Mouse (Mus musculus): ENCODE data around the gene Tgif2. TPM values are rescaled to one million over a fixed set of nuclear protein-coding genes. Genes with fewer than 3 reads are reported as not detected.

Gene Tgif2
- polyA plus RNA-seq, 1 experiment, result 2.3 TPM

DNA sequence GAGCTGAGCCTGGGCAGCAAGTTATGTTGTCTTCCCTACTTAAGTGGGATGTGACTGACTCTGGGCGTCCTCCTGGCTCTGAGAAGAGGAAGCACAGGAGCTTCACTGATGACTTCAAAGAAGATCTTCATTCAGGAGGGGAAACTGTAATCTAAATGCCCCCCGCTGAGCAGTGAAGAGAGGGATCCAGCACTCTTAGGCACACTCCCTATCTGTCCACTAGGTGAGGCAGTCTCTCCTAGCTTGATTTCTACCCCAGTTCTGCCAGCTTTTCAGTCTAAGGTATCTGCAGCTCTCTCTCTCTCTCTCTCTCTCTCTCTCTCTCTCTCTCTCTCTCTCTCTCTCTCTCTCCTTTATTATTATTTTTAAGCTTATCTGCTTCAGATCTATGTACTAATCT is 63.6 kb downstream of the Tgif2 start:
- no peak overlapping the region for H3K27ac ChIP-seq (ENCODE audit: insufficient read depth, low read length)
- TF ChIP-seq CTCF (IDR thresholded peaks at IDR 0.05; ENCODE audit: borderline replicate concordance, insufficient read depth, low read depth, low read length) (peak; percentile 55; the same call in 1 of the 2 replicates), POLR2A (IDR thresholded peaks at IDR 0.05; ENCODE audit: borderline replicate concordance, insufficient read depth, low read length) (no peak)
- no peaks in the 10 kb centered on the region for H3K27me3 ChIP-seq (ENCODE audit: control insufficient read depth, insufficient read depth, low read length)
- 50% methylated on average over 2 of the region's 2 CpGs for WGBS
- peak in 1 of 2 experiments; percentile 51 for DNase-seq
- peaks cover 28% of the 10 kb centered on the region for H3K4me1 ChIP-seq (ENCODE audit: control insufficient read depth, insufficient read depth, low read length)
- H3K4me3 ChIP-seq (replicated peaks; ENCODE audit: insufficient read depth, low read depth, low read length), result no peak overlapping the region

Other genes starting within 250 kb of the Tgif2 start
- gene Dlgap4, start 226.3 kb upstream of the Tgif2 start, polyA plus RNA-seq (2012; rRNA removed), result 126 and 130 TPM in 2 replicates
- 39.2 and 40.0 TPM in 2 replicates for gene Myl9, start 64.6 kb upstream of the Tgif2 start, polyA plus RNA-seq (2012; rRNA removed)
- gene 4930518I15Rik, start 17.9 kb downstream of the Tgif2 start, polyA plus RNA-seq (2012; rRNA removed), result 5.4 and 5.8 TPM in 2 replicates
- gene Rab5if, start 23.1 kb downstream of the Tgif2 start, polyA plus RNA-seq (2012; rRNA removed), result 145 and 149 TPM in 2 replicates
- 0.06 and 0.07 TPM in 2 replicates for gene Sla2, start 47.2 kb downstream of the Tgif2 start, polyA plus RNA-seq (2012; rRNA removed)
- gene Ndrg3, start 152.0 kb downstream of the Tgif2 start, polyA plus RNA-seq (2012; rRNA removed), result 782 and 861 TPM in 2 replicates
- gene Dsn1, start 167.1 kb downstream of the Tgif2 start, polyA plus RNA-seq (2012; rRNA removed), result 4.6 and 4.8 TPM in 2 replicates
- 38.3 and 50.1 TPM in 2 replicates for gene Soga1, start 239.2 kb downstream of the Tgif2 start, polyA plus RNA-seq (2012; rRNA removed)
- gene Tldc2, start 247.0 kb downstream of the Tgif2 start, polyA plus RNA-seq (2012; rRNA removed), result 6.0 and 7.1 TPM in 2 replicates

Measured in cerebellum, adult 2 months (tissue).